Mouse (Mus musculus) liver, embryonic 11.5 days (tissue): ENCODE data around the gene Ube3b. TPM values are rescaled to one million over a fixed set of nuclear protein-coding genes. Genes with fewer than 3 reads are reported as not detected.

ENCODE experiments used
- ATAC-seq: fragments of 200-750 bp; cut with Nextera tagmentation; replicated peaks from 2 replicates; pipeline ENCODE4 v1.8.0; 2017; ENCODE audit warnings: moderate number of reproducible peaks, mild to moderate bottlenecking, moderate TSS enrichment, moderate library complexity; ENCODE audit not compliant: low FRiP score
- DNase-seq: peaks from one replicate; pipeline ENCODE4 v3.0.0-alpha.2; 2017; ENCODE audit warnings: low spot score
- H3K27ac ChIP-seq: fragments of 300-500 bp; sonication (generic); 2 replicates; pipeline ENCODE4 v1.5.1; 2014; ENCODE audit warnings: mild to moderate bottlenecking, low read depth, low read length, control low read depth
- H3K27me3 ChIP-seq: fragments of 300-500 bp; sonication (generic); replicated peaks from 2 replicates; pipeline ENCODE4 v1.6.1; 2014; ENCODE audit warnings: low read length, mixed read lengths; ENCODE audit not compliant: control insufficient read depth, insufficient read depth
- H3K36me3 ChIP-seq: fragments of 300-500 bp; sonication (generic); 2 replicates; pipeline ENCODE4 v1.6.1; 2014; ENCODE audit warnings: mild to moderate bottlenecking, low read length, moderate library complexity, mixed read lengths; ENCODE audit not compliant: control insufficient read depth, insufficient read depth
- H3K4me1 ChIP-seq: fragments of 300-500 bp; sonication (generic); replicated peaks from 2 replicates; pipeline ENCODE4 v1.6.1; 2014; ENCODE audit warnings: low read length, mixed read lengths; ENCODE audit not compliant: control insufficient read depth, insufficient read depth
- H3K4me2 ChIP-seq: fragments of 300-500 bp; sonication (generic); 2 replicates; pipeline ENCODE4 v1.6.1; 2014; ENCODE audit warnings: mild to moderate bottlenecking, control low read depth, moderate library complexity
- H3K4me3 ChIP-seq: fragments of 300-500 bp; sonication (generic); 2 replicates; pipeline ENCODE4 v1.5.1; 2014; ENCODE audit warnings: low read depth, low read length, control low read depth
- H3K9ac ChIP-seq: fragments of 300-500 bp; sonication (generic); 2 replicates; pipeline ENCODE4 v1.6.1; 2014; ENCODE audit warnings: low read depth, low read length, control low read depth
- H3K9me3 ChIP-seq: fragments of 300-500 bp; sonication (generic); 2 replicates; pipeline ENCODE4 v1.6.1; 2016; ENCODE audit warnings: low read length, inconsistent platforms, mixed read lengths; ENCODE audit not compliant: control insufficient read depth
- WGBS: fragments of 180-500 bp; shearing (Covaris S2); extraction: QIAGEN DNeasy Blood & Tissue Kit; methylation state at CpG from one replicate; pipeline ENCODE4 v1.1.7; 2014; 5-methylcytosine and 5-hydroxymethylcytosine counted together
- polyA plus RNA-seq: library from polyadenylated mRNA; unstranded; fragments of >200 nt; fragmentation: Nextera tagmentation; extraction: Ambion mirVana; gene quantifications from 2 replicates; pipeline ENCODE4 v1.2.1, GENCODE M21; 2014

Ube3b gene
- polyA plus RNA-seq, 1 experiment from 2014 or later = 41.1 TPM

GRCm38 (mm10) chr5:114358833-114359232 lies 21.6 kb upstream of the Ube3b start:
- H3K4me2 ChIP-seq = no peak overlapping the region
- no peak overlapping the region for H3K4me3 ChIP-seq
- peaks cover 10% of the 10 kb centered on the region for H3K4me1 ChIP-seq
- H3K9me3 ChIP-seq = no peaks in the 10 kb centered on the region
- H3K27ac ChIP-seq = no peak overlapping the region
- H3K9ac ChIP-seq = no peak overlapping the region
- ATAC-seq (no peak), DNase-seq (no peak)
- WGBS = 84% methylated on average over 10 of the region's 10 CpGs
- H3K27me3 ChIP-seq = no peaks in the 10 kb centered on the region
- peaks cover 11% of the 10 kb centered on the region; the same call in 1 of the 2 replicates for H3K36me3 ChIP-seq

- WGBS = 64% methylated on average over 8 of the region's 8 CpGs
- no peak overlapping the region for H3K4me2 ChIP-seq
- peaks cover 10% of the 10 kb centered on the region for H3K4me1 ChIP-seq
- H3K9me3 ChIP-seq = no peaks in the 10 kb centered on the region
- peaks cover 12% of the 10 kb centered on the region for H3K36me3 ChIP-seq
- DNase-seq (no peak), ATAC-seq (no peak)
- no peak overlapping the region for H3K9ac ChIP-seq
- H3K27ac ChIP-seq = no peak overlapping the region
- no peak overlapping the region for H3K4me3 ChIP-seq
- no peaks in the 10 kb centered on the region for H3K27me3 ChIP-seq
These were observed 20.8 kb upstream of the Ube3b start for GRCm38 (mm10) chr5:114359586-114359985.

DNA sequence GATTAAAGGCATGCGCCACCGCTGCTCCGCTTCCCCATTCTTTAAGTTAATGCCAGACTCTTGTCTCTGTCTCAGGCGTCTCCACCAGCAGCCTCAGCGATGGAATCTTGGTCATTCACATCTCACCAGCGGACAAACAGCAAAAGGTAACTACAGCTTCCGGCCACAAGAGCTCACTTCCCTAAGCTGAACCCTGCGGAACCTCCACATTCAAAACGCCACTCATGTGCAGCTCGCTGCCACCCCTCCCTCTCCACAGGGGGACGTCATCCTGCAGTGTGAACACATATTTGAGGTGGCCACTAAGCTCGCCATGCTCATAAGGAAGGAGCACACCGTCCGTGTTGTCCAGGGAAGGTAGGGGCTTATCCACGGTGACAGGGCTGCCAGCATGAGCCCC lies 19.4 kb upstream of the Ube3b start:
- peaks cover 10% of the 10 kb centered on the region for H3K4me1 ChIP-seq
- no peak overlapping the region for H3K27ac ChIP-seq
- H3K27me3 ChIP-seq = no peaks in the 10 kb centered on the region
- 78% methylated on average over 15 of the region's 15 CpGs for WGBS
- DNase-seq = no peak
- no peaks in the 10 kb centered on the region for H3K9me3 ChIP-seq
- no peak overlapping the region for H3K4me3 ChIP-seq
- peaks cover 21% of the 10 kb centered on the region for H3K36me3 ChIP-seq
- ATAC-seq = no peak
- H3K9ac ChIP-seq = no peak overlapping the region
- H3K4me2 ChIP-seq = no peak overlapping the region

DNA sequence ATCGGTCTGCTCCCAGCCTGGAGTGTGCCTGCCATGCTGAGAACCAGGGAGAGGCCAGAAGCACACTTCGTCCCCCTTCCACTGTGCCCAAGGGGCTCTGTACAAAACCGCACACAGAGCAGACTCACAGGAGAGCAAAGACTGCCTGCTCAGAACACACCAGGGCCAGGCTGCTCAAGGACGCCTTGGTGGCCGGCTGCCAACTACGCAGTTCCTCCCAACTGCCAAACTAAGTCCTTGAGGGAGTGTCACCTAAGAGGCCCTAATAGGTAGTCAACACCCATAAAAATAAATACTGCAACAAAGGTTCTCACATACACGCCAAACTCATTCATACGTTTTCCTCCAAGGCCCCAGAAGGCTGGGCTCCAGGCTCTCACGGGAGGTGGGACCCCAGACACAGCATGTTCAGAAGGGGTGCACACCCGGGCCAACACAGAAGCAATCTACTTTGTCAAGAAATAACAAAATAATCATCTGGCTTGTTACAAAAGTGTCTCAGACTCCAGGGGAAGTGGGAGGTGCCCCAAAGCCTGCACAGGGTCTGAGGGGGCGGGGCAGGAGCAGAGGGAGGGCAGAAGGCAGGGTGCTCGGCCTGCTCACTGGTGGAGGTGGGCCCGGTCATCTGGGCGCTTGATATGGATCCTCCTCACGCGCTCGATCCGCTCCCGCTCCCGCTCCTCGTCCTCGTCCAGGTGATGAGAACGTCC lies 15.2 kb upstream of the Ube3b start:
- no peak for ATAC-seq
- Histone ChIP-seq H3K4me1 (peaks cover 9% of the 10 kb centered on the region), H3K27me3 (no peaks in the 10 kb centered on the region), H3K4me2 (no peak overlapping the region), H3K4me3 (no peak overlapping the region), H3K36me3 (peaks cover 51% of the 10 kb centered on the region), H3K9me3 (no peaks in the 10 kb centered on the region), H3K9ac (no peak overlapping the region), H3K27ac (no peak overlapping the region)
- WGBS = 90% methylated on average over 23 of the region's 23 CpGs
- DNase-seq = no peak

GRCm38 (mm10) chr5:114368121-114368520 lies 12.3 kb upstream of the Ube3b start:
- Histone ChIP-seq H3K9ac (no peak overlapping the region), H3K36me3 (peaks cover 47% of the 10 kb centered on the region)

GRCm38 (mm10) chr5:114368803-114369496 lies 11.5 kb upstream of the Ube3b start:
- WGBS = 90% methylated on average over 16 of the region's 16 CpGs
- no peak overlapping the region for H3K4me3 ChIP-seq
- H3K4me2 ChIP-seq = no peak overlapping the region
- H3K27me3 ChIP-seq = no peaks in the 10 kb centered on the region
- H3K4me1 ChIP-seq = peaks cover 46% of the 10 kb centered on the region
- DNase-seq (no peak), ATAC-seq (no peak)
- H3K9me3 ChIP-seq = no peaks in the 10 kb centered on the region
- no peak overlapping the region for H3K9ac ChIP-seq
- H3K36me3 ChIP-seq = peaks cover 50% of the 10 kb centered on the region
- no peak overlapping the region; the same call in 1 of the 2 replicates for H3K27ac ChIP-seq

More at GRCm38 (mm10) chr5:114368121-114368520, 12.3 kb upstream of the Ube3b start:
- H3K27ac ChIP-seq = no peak overlapping the region
- peaks cover 38% of the 10 kb centered on the region for H3K4me1 ChIP-seq
- H3K4me2 ChIP-seq = no peak overlapping the region
- H3K4me3 ChIP-seq = no peak overlapping the region
- H3K27me3 ChIP-seq = no peaks in the 10 kb centered on the region
- ATAC-seq (no peak), DNase-seq (no peak)
- 89% methylated on average over 14 of the region's 14 CpGs for WGBS
- H3K9me3 ChIP-seq = no peaks in the 10 kb centered on the region

- ATAC-seq = no peak
- Histone ChIP-seq H3K9ac (no peak overlapping the region), H3K36me3 (peaks cover 47% of the 10 kb centered on the region), H3K27me3 (no peaks in the 10 kb centered on the region), H3K9me3 (no peaks in the 10 kb centered on the region), H3K27ac (peak overlapping the region; percentile 45), H3K4me1 (peaks cover 56% of the 10 kb centered on the region), H3K4me2 (no peak overlapping the region), H3K4me3 (no peak overlapping the region)
- DNase-seq = no peak
- WGBS = 81% methylated on average over 9 of the region's 9 CpGs
These were observed 10.5 kb upstream of the Ube3b start for GRCm38 (mm10) chr5:114369921-114370320.

DNA sequence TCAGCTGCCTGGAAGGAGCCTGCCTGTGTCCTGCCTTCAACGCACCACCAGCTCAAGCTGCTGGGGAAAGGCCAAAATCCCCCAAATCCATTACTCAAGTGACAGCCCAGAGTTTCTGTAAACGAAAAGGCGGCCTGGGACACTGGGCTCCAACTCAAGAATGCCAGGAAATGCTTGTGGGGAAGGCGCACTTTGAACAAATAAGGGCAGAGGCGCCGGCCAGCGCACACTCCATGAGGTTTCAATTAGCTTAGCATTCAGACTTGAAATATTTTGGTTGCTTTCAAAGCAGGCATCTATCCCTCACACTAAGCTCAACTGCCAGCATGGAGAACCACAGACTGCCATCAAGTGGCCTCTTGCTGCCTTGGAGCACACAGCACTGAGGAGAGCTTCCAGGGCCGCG lies 10.0 kb upstream of the Ube3b start:
- DNase-seq (no peak), ATAC-seq (no peak)
- H3K27me3 ChIP-seq = no peaks in the 10 kb centered on the region
- peaks cover 46% of the 10 kb centered on the region for H3K36me3 ChIP-seq
- 60% methylated on average over 9 of the region's 9 CpGs for WGBS
- peak overlapping the region; percentile 69; the same call in 1 of the 2 replicates for H3K27ac ChIP-seq
- no peak overlapping the region for H3K4me3 ChIP-seq
- H3K4me2 ChIP-seq = peak overlapping the region; percentile 37
- H3K4me1 ChIP-seq = peaks cover 61% of the 10 kb centered on the region
- peak overlapping the region; percentile 41; the same call in 1 of the 2 replicates for H3K9ac ChIP-seq
- H3K9me3 ChIP-seq = no peaks in the 10 kb centered on the region
